Comparison of ENCODE assay signal across 7 mouse cellular contexts in genomic region chr13:45963497-45964330, GRCm38 (mm10). TPM values are rescaled to one million over a fixed set of nuclear protein-coding genes. Genes with fewer than 3 reads are reported as not detected.
DNase-seq lines count a peak whose midpoint lies in the region; ATAC-seq and TF ChIP-seq lines count a peak whose summit lies in the region.

No protein-coding gene starts in this region.

- H3K4me2 ChIP-seq in midbrain, postnatal 0 days (ENCODE audit: low read depth, low read length, poor library complexity, severe bottlenecking) = peak overlapping the region; percentile 63

- under 1% methylated on average over 90 of the region's 95 CpGs for WGBS in kidney, adult 2 months
- WGBS in midbrain, postnatal 0 days = 0% methylated on average over 60 of the region's 95 CpGs

- no peaks in the 10 kb centered on the region for H3K9me3 ChIP-seq in midbrain, postnatal 0 days (ENCODE audit: low read length)

- TF ChIP-seq CTCF in kidney, adult 2 months (conservative IDR thresholded peaks at IDR 0.05; ENCODE audit: insufficient read depth, insufficient read length, low read depth, low read length) = no peak
- TF ChIP-seq CTCF in midbrain, postnatal 0 days (IDR thresholded peaks at IDR 0.05) = peak; percentile 31

- H3K4me3 ChIP-seq in kidney, adult 2 months (ENCODE audit: insufficient read depth, low read depth, low read length) = peak overlapping the region; percentile 99
- peak overlapping the region; percentile 93 for H3K4me3 ChIP-seq in midbrain, postnatal 0 days (ENCODE audit: low read depth, low read length)

- H3K36me3 ChIP-seq in kidney, adult 2 months (ENCODE audit: control insufficient read depth, insufficient read depth, low read length) = no peaks in the 10 kb centered on the region; the same call in 1 of the 2 replicates
- no peaks in the 10 kb centered on the region for H3K36me3 ChIP-seq in midbrain, postnatal 0 days (ENCODE audit: insufficient read depth, low read length)

- H3K4me1 ChIP-seq in kidney, adult 2 months (ENCODE audit: control insufficient read depth, insufficient read depth, low read length) = peaks cover 20% of the 10 kb centered on the region
- H3K4me1 ChIP-seq in midbrain, postnatal 0 days (ENCODE audit: insufficient read depth, low read length) = no peaks in the 10 kb centered on the region

- H3K9ac ChIP-seq in midbrain, postnatal 0 days (replicated peaks; ENCODE audit: low read length, poor library complexity, severe bottlenecking) = peak overlapping the region; percentile 96

- peak; percentile 50 for ATAC-seq in midbrain, postnatal 0 days (ENCODE audit: low FRiP score)

- peak overlapping the region; percentile 99 for H3K27ac ChIP-seq in kidney, adult 2 months (ENCODE audit: insufficient read depth, low read depth, low read length)
- peak overlapping the region; percentile 95 for H3K27ac ChIP-seq in midbrain, postnatal 0 days (ENCODE audit: low read depth, low read length)

- DNase-seq in adrenal gland, postnatal 14 days = peak; percentile 94
- peak; percentile 80 for DNase-seq in embryo, embryonic 9.5 days (ENCODE audit: extremely low spot score)
- DNase-seq in heart, adult 18-20 months = peak; percentile 90 to 94
- peak; percentile 92 for DNase-seq in kidney, adult 2 months
- DNase-seq in liver = peak; percentile 78
- DNase-seq in midbrain, postnatal 0 days (ENCODE audit: low spot score) = peak; percentile 63
- peak; percentile 66 to 73 for DNase-seq in spleen, postnatal 10 days (ENCODE audit: low spot score in 2 of 2)

- peak; percentile 19 for TF ChIP-seq POLR2A in kidney, adult 2 months (IDR thresholded peaks at IDR 0.05; ENCODE audit: low read depth, low read length)

- no peaks in the 10 kb centered on the region for H3K27me3 ChIP-seq in kidney, adult 2 months (replicated peaks; ENCODE audit: control insufficient read depth, insufficient read depth, low read length)
- H3K27me3 ChIP-seq in midbrain, postnatal 0 days (ENCODE audit: insufficient read depth, low read length) = no peaks in the 10 kb centered on the region

RNA-seq across cellular contexts. Expression of gene Atxn1, which starts 1.1 kb away (rescaled TPM):
- total RNA-seq in adrenal gland, postnatal 14 days (2021) = 32.4 and 34.6 TPM in 2 replicates
- 10 to 100 TPM; 28.5 to 34.3 TPM for total RNA-seq in heart, adult 18-20 months (2021)
- polyA plus RNA-seq in kidney, adult 2 months (2012; rRNA removed) = 15.0 and 17.9 TPM in 2 replicates
- total RNA-seq in midbrain, postnatal 0 days (2014; rRNA removed) = 26.6 and 31.4 TPM in 2 replicates
- polyA plus RNA-seq in midbrain, postnatal 0 days (2015; fragmentation: Nextera tagmentation; extraction: Ambion mirVana) = 9.3 and 12.0 TPM in 2 replicates

Comparison
In these comparisons a context has a peak if more than half of its experiments do, and no peak if none do; other contexts are left out.
1. Peak in every context shown above with its lines: DNase-seq, ATAC-seq, H3K4me3 ChIP-seq and H3K27ac ChIP-seq.